Mouse (Mus musculus): Measurements from ENCODE around the gene Chpt1. TPM values are rescaled to one million over a fixed set of nuclear protein-coding genes. Genes with fewer than 3 reads are reported as not detected.
"Not testable (repeated sequence)": the region's sequence is repeated elsewhere in the genome, so short reads cannot be mapped to it uniquely, and the experiment has no call there.

Gene Chpt1
- polyA plus RNA-seq (2015; fragmentation: Nextera tagmentation; extraction: Ambion mirVana) = 2.5 and 2.6 TPM in 2 replicates

GRCm38 (mm10) chr10:88503421-88504314 is at the start of gene Chpt1:
Gene Chpt1, minus strand, starts transcription at chr10:88504073.
- H3K4me3 ChIP-seq (ENCODE audit: low read depth, low read length) = peak within 1 kb of the TSS; percentile 71
- peak within 1 kb of the TSS; percentile 72 for H3K9ac ChIP-seq (ENCODE audit: low read depth, low read length)
- peak within 1 kb of the TSS; percentile 91 for H3K4me2 ChIP-seq (ENCODE audit: low read depth, low read length)
- peaks cover 7% of the 10 kb centered on the region for H3K4me1 ChIP-seq (ENCODE audit: control insufficient read depth, low read depth, low read length)
- no peaks in the 10 kb centered on the region for H3K36me3 ChIP-seq (ENCODE audit: control insufficient read depth, insufficient read depth)
- no peak within 1 kb of the TSS for H3K27ac ChIP-seq (ENCODE audit: low read length)
- H3K27me3 ChIP-seq (ENCODE audit: control insufficient read depth, insufficient read depth, low read depth, low read length) = no peaks in the 10 kb centered on the region
- H3K9me3 ChIP-seq (replicated peaks; ENCODE audit: control insufficient read depth, low read length) = no peaks in the 10 kb centered on the region
- ATAC-seq (ENCODE audit: low read depth) = peak; percentile 97
- 1% methylated on average over 50 of the region's 80 CpGs for WGBS (ENCODE audit: insufficient replicate concordance)

- Histone ChIP-seq H3K27ac (ENCODE audit: low read length) (no peak overlapping the region), H3K4me1 (ENCODE audit: control insufficient read depth, low read depth, low read length) (no peaks in the 10 kb centered on the region), H3K36me3 (ENCODE audit: control insufficient read depth, insufficient read depth) (no peaks in the 10 kb centered on the region), H3K9me3 (replicated peaks; ENCODE audit: control insufficient read depth, low read length) (no peaks in the 10 kb centered on the region), H3K27me3 (ENCODE audit: control insufficient read depth, insufficient read depth, low read depth, low read length) (no peaks in the 10 kb centered on the region), H3K9ac (ENCODE audit: low read depth, low read length) (no peak overlapping the region), H3K4me2 (ENCODE audit: low read depth, low read length) (no peak overlapping the region), H3K4me3 (ENCODE audit: low read depth, low read length) (no peak overlapping the region)
- 79% methylated on average over 2 of the region's 2 CpGs for WGBS (ENCODE audit: insufficient replicate concordance)
- ATAC-seq (ENCODE audit: low read depth) = no peak
These were observed 48.9 kb upstream of the Chpt1 start for GRCm38 (mm10) chr10:88552738-88553137.

DNA sequence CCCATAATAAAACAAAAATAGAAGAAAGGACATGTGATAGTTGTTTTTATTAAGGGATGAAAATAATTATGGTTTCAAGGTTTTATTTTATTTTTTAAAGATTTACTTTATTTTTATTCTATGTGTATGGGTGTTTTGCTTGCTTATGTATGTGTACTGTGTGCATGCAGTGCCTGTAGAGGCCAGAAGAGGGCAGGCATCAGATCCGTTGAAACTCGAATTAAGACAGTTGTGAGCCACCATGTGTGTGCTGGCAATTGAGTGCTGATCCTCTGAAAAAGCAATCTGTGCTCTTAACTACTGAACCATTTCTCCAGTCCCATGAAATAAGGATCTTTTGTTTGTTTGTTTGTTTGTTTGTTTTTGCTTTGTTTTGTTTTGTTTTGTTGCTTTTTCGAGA is 46.4 kb upstream of the Chpt1 start:
- H3K36me3 ChIP-seq (ENCODE audit: control insufficient read depth, insufficient read depth) = no peaks in the 10 kb centered on the region
- WGBS (ENCODE audit: insufficient replicate concordance) = 59% methylated on average over 3 of the region's 3 CpGs
- no peaks in the 10 kb centered on the region for H3K9me3 ChIP-seq (replicated peaks; ENCODE audit: control insufficient read depth, low read length)
- no peak overlapping the region for H3K27ac ChIP-seq (ENCODE audit: low read length)
- no peak for ATAC-seq (ENCODE audit: low read depth)
- H3K4me1 ChIP-seq (ENCODE audit: control insufficient read depth, low read depth, low read length) = no peaks in the 10 kb centered on the region
- H3K4me3 ChIP-seq (ENCODE audit: low read depth, low read length) = no peak overlapping the region
- no peak overlapping the region for H3K4me2 ChIP-seq (ENCODE audit: low read depth, low read length)
- no peak overlapping the region for H3K9ac ChIP-seq (ENCODE audit: low read depth, low read length)
- H3K27me3 ChIP-seq (ENCODE audit: control insufficient read depth, insufficient read depth, low read depth, low read length) = no peaks in the 10 kb centered on the region

GRCm38 (mm10) chr10:88547635-88548034 is 43.8 kb upstream of the Chpt1 start:
- no peak overlapping the region for H3K9ac ChIP-seq (ENCODE audit: low read depth, low read length)
- H3K4me3 ChIP-seq (ENCODE audit: low read depth, low read length) = no peak overlapping the region
- H3K4me2 ChIP-seq (ENCODE audit: low read depth, low read length) = no peak overlapping the region
- WGBS (ENCODE audit: insufficient replicate concordance) = 33% methylated on average over 2 of the region's 2 CpGs
- H3K4me1 ChIP-seq (ENCODE audit: control insufficient read depth, low read depth, low read length) = no peaks in the 10 kb centered on the region
- no peaks in the 10 kb centered on the region for H3K9me3 ChIP-seq (replicated peaks; ENCODE audit: control insufficient read depth, low read length)
- no peak for ATAC-seq (ENCODE audit: low read depth)
- H3K27ac ChIP-seq (ENCODE audit: low read length) = no peak overlapping the region
- H3K36me3 ChIP-seq (ENCODE audit: control insufficient read depth, insufficient read depth) = no peaks in the 10 kb centered on the region
- H3K27me3 ChIP-seq (ENCODE audit: control insufficient read depth, insufficient read depth, low read depth, low read length) = no peaks in the 10 kb centered on the region

GRCm38 (mm10) chr10:88530631-88531030 is 26.8 kb upstream of the Chpt1 start:
- H3K4me2 ChIP-seq (ENCODE audit: low read depth, low read length) = no peak overlapping the region
- no peaks in the 10 kb centered on the region for H3K4me1 ChIP-seq (ENCODE audit: control insufficient read depth, low read depth, low read length)
- H3K9ac ChIP-seq (ENCODE audit: low read depth, low read length) = no peak overlapping the region
- ATAC-seq (ENCODE audit: low read depth) = no peak
- no peaks in the 10 kb centered on the region for H3K27me3 ChIP-seq (ENCODE audit: control insufficient read depth, insufficient read depth, low read depth, low read length)
- no peaks in the 10 kb centered on the region for H3K9me3 ChIP-seq (replicated peaks; ENCODE audit: control insufficient read depth, low read length)
- no peaks in the 10 kb centered on the region for H3K36me3 ChIP-seq (ENCODE audit: control insufficient read depth, insufficient read depth)
- WGBS (ENCODE audit: insufficient replicate concordance) = 50% methylated on average over 5 of the region's 5 CpGs
- H3K27ac ChIP-seq (ENCODE audit: low read length) = no peak overlapping the region
- no peak overlapping the region for H3K4me3 ChIP-seq (ENCODE audit: low read depth, low read length)

DNA sequence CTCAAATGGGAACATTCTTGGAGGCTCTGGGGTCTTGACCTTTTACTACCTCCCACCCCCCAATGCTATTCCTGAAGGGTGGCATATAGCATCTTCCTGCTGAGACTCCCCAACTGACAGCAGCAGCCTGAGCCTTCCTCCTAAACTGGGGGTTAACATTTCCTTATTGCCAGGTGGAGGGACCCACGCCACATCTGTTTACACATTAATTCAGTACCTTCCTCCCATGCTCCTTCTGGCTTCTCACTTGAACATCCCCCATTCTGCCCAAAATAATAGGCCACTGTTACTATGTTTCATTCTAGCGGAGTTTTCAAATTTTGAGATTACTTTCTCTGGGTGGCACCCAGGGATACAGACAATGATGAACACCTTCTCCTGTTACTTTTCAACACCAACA is 20.1 kb upstream of the Chpt1 start:
- Histone ChIP-seq H3K9ac (ENCODE audit: low read depth, low read length) (no peak overlapping the region), H3K4me3 (ENCODE audit: low read depth, low read length) (no peak overlapping the region), H3K4me2 (ENCODE audit: low read depth, low read length) (no peak overlapping the region), H3K27me3 (ENCODE audit: control insufficient read depth, insufficient read depth, low read depth, low read length) (no peaks in the 10 kb centered on the region), H3K9me3 (replicated peaks; ENCODE audit: control insufficient read depth, low read length) (no peaks in the 10 kb centered on the region), H3K4me1 (ENCODE audit: control insufficient read depth, low read depth, low read length) (no peaks in the 10 kb centered on the region), H3K36me3 (ENCODE audit: control insufficient read depth, insufficient read depth) (no peaks in the 10 kb centered on the region), H3K27ac (ENCODE audit: low read length) (no peak overlapping the region)
- no peak for ATAC-seq (ENCODE audit: low read depth)
- 57% methylated on average over 2 of the region's 2 CpGs for WGBS (ENCODE audit: insufficient replicate concordance)

- no peaks in the 10 kb centered on the region for H3K9me3 ChIP-seq (replicated peaks; ENCODE audit: control insufficient read depth, low read length)
- ATAC-seq (ENCODE audit: low read depth) = no peak
- H3K9ac ChIP-seq (ENCODE audit: low read depth, low read length) = no peak overlapping the region
- no peak overlapping the region for H3K4me3 ChIP-seq (ENCODE audit: low read depth, low read length)
- H3K27ac ChIP-seq (ENCODE audit: low read length) = no peak overlapping the region
- no peak overlapping the region for H3K4me2 ChIP-seq (ENCODE audit: low read depth, low read length)
- 38% methylated on average over 1 of the region's 1 CpGs for WGBS (ENCODE audit: insufficient replicate concordance)
- no peaks in the 10 kb centered on the region for H3K27me3 ChIP-seq (ENCODE audit: control insufficient read depth, insufficient read depth, low read depth, low read length)
- no peaks in the 10 kb centered on the region for H3K36me3 ChIP-seq (ENCODE audit: control insufficient read depth, insufficient read depth)
- H3K4me1 ChIP-seq (ENCODE audit: control insufficient read depth, low read depth, low read length) = no peaks in the 10 kb centered on the region
These were observed 19.3 kb upstream of the Chpt1 start for GRCm38 (mm10) chr10:88523212-88523611.

DNA sequence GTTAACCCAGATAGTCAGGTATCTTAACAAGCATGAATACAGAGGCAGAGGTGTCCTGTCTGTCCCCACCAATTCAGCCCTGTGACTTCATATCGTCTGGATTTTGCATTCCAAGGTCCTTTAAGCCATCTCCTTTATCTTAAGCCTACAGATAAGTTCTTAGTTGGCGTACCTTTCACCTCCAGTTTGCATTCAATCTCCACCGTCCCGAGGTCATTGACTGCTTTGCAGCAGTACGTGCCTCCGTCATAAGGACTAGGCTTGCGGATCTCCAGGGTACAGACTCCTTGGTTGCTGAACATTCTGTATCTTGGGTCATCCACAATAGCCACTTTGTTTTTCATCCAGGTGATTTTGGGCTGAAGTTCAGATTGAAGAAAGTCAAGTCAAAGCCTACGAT is 18.9 kb upstream of the Chpt1 start:
- Histone ChIP-seq H3K36me3 (ENCODE audit: control insufficient read depth, insufficient read depth) (no peaks in the 10 kb centered on the region), H3K4me3 (ENCODE audit: low read depth, low read length) (no peak overlapping the region), H3K4me1 (ENCODE audit: control insufficient read depth, low read depth, low read length) (no peaks in the 10 kb centered on the region), H3K27ac (ENCODE audit: low read length) (no peak overlapping the region), H3K27me3 (ENCODE audit: control insufficient read depth, insufficient read depth, low read depth, low read length) (no peaks in the 10 kb centered on the region), H3K9me3 (replicated peaks; ENCODE audit: control insufficient read depth, low read length) (no peaks in the 10 kb centered on the region), H3K4me2 (ENCODE audit: low read depth, low read length) (no peak overlapping the region), H3K9ac (ENCODE audit: low read depth, low read length) (no peak overlapping the region)
- WGBS (ENCODE audit: insufficient replicate concordance) = 52% methylated on average over 8 of the region's 8 CpGs
- no peak for ATAC-seq (ENCODE audit: low read depth)

DNA sequence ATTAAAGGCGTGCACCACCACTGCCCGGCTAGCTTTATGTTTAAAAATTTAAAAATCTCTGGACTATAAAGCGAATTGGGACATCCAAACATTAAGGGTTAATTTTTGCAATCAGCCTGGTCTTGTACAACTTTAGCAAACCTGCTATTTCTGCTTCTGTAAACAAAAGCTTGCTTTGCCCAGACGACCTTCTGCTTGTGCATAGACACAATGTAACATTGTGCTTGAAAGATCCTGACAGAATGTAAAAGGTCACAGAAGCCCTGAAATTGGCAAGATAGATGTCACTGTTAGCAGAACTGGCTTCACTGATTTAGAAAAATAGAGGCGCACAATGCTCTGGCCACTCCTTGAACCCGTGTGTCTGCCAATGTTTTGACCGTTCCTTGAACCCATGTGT is 11.2 kb upstream of the Chpt1 start:
- 65% methylated on average over 7 of the region's 7 CpGs for WGBS (ENCODE audit: insufficient replicate concordance)

More for the DNA sequence above, 11.2 kb upstream of the Chpt1 start:
- not testable (repeated sequence) for H3K27ac ChIP-seq (ENCODE audit: low read length); H3K9me3 ChIP-seq (replicated peaks; ENCODE audit: control insufficient read depth, low read length); H3K36me3 ChIP-seq (ENCODE audit: control insufficient read depth, insufficient read depth); ATAC-seq (ENCODE audit: low read depth); H3K27me3 ChIP-seq (ENCODE audit: control insufficient read depth, insufficient read depth, low read depth, low read length); H3K4me3 ChIP-seq (ENCODE audit: low read depth, low read length); H3K4me2 ChIP-seq (ENCODE audit: low read depth, low read length); H3K4me1 ChIP-seq (ENCODE audit: control insufficient read depth, low read depth, low read length); H3K9ac ChIP-seq (ENCODE audit: low read depth, low read length)

Data from liver, embryonic 16.5 days (tissue).